ENCODE assay signal across 9 mouse cellular contexts in genomic region chr17:29457795-29458560, GRCm38 (mm10). TPM values are rescaled to one million over a fixed set of nuclear protein-coding genes. Genes with fewer than 3 reads are reported as not detected.
DNase-seq lines count a peak whose midpoint lies in the region; ATAC-seq lines count a peak whose summit lies in the region.
"Had no signal": no experiment of that assay in that cellular context is flagged by ENCODE, and none has a peak within 500 bp of the region (broad histone marks: within the 10 kb centered on the region; RNA-seq: fewer than 3 reads in every experiment).

No protein-coding gene starts in this region.

- H3K4me3 ChIP-seq in hindbrain, embryonic 12.5 days, result no peak overlapping the region
- no peak overlapping the region for H3K4me3 ChIP-seq in hindbrain, embryonic 14.5 days (replicated peaks; ENCODE audit: low read length)
- peak overlapping the region; percentile 50 for H3K4me3 ChIP-seq in heart, embryonic 10.5 days

- H3K27ac ChIP-seq in hindbrain, embryonic 12.5 days, result 0 out of 2 replicates have a peak overlapping the region, but pooled peaks have one; percentile 48
- H3K27ac ChIP-seq in hindbrain, embryonic 14.5 days, result no peak overlapping the region
- H3K27ac ChIP-seq in heart, embryonic 10.5 days, result peak overlapping the region; percentile 94

- H3K9ac ChIP-seq in hindbrain, embryonic 12.5 days, result 0 out of 2 replicates have a peak overlapping the region, but pooled peaks have one; percentile 23
- H3K9ac ChIP-seq in hindbrain, embryonic 14.5 days, result no peak overlapping the region

- H3K27me3 ChIP-seq in hindbrain, embryonic 12.5 days, result no peaks in the 10 kb centered on the region
- H3K27me3 ChIP-seq in hindbrain, embryonic 14.5 days (ENCODE audit: control insufficient read depth, insufficient read depth, low read length), result no peaks in the 10 kb centered on the region
- no peaks in the 10 kb centered on the region for H3K27me3 ChIP-seq in heart, embryonic 10.5 days (ENCODE audit: insufficient read depth, poor library complexity, severe bottlenecking)
- H3K27me3 ChIP-seq: CH12.LX had no signal

- no peaks in the 10 kb centered on the region for H3K9me3 ChIP-seq in hindbrain, embryonic 12.5 days (replicated peaks)
- no peaks in the 10 kb centered on the region for H3K9me3 ChIP-seq in hindbrain, embryonic 14.5 days (ENCODE audit: control insufficient read depth, low read length)
- no peaks in the 10 kb centered on the region for H3K9me3 ChIP-seq in heart, embryonic 10.5 days

- H3K4me1 ChIP-seq in hindbrain, embryonic 12.5 days, result peaks cover 30% of the 10 kb centered on the region
- H3K4me1 ChIP-seq in hindbrain, embryonic 14.5 days (replicated peaks; ENCODE audit: control insufficient read depth, insufficient read depth, low read length), result peaks cover 16% of the 10 kb centered on the region
- H3K4me1 ChIP-seq in heart, embryonic 10.5 days, result peaks cover 65% of the 10 kb centered on the region

- H3K36me3 ChIP-seq in hindbrain, embryonic 12.5 days, result no peaks in the 10 kb centered on the region
- H3K36me3 ChIP-seq in hindbrain, embryonic 14.5 days (replicated peaks; ENCODE audit: control insufficient read depth, insufficient read depth), result no peaks in the 10 kb centered on the region
- H3K36me3 ChIP-seq in heart, embryonic 10.5 days, result no peaks in the 10 kb centered on the region

- DNase-seq in hindbrain, embryonic 14.5 days (ENCODE audit: low spot score), result no peak
- DNase-seq in embryo, embryonic 10.5 days (ENCODE audit: low spot score), result peak; percentile 64
- DNase-seq in heart, embryonic 10.5 days (ENCODE audit: low spot score), result peak; percentile 91
- peak; percentile 32 for DNase-seq in lung, postnatal 10 days
- no peak for DNase-seq in urinary bladder, postnatal 14 days (ENCODE audit: low spot score)
- no peak for DNase-seq in urinary bladder, postnatal 10 days (ENCODE audit: low spot score)
- DNase-seq in right cerebral cortex, postnatal 25 days, result no peak

- ATAC-seq in hindbrain, embryonic 12.5 days (ENCODE audit: low FRiP score), result no peak
- ATAC-seq in hindbrain, embryonic 14.5 days (ENCODE audit: low FRiP score), result no peak

- 18% methylated on average over 11 of the region's 11 CpGs for WGBS in hindbrain, embryonic 12.5 days
- 27% methylated on average over 11 of the region's 11 CpGs for WGBS in hindbrain, embryonic 14.5 days
- 22% methylated on average over 11 of the region's 11 CpGs for WGBS in heart, embryonic 10.5 days

- no peak overlapping the region; the same call in 1 of the 2 replicates for H3K4me2 ChIP-seq in hindbrain, embryonic 12.5 days (replicated peaks)
- H3K4me2 ChIP-seq in hindbrain, embryonic 14.5 days (replicated peaks), result no peak overlapping the region

RNA-seq across cellular contexts. Expression of gene Pim1, which starts 32.6 kb away (rescaled TPM):
- polyA plus RNA-seq in hindbrain, embryonic 12.5 days (2016; fragmentation: Nextera tagmentation; extraction: Ambion mirVana), result 17.8 and 19.2 TPM in 2 replicates
- polyA plus RNA-seq in hindbrain, embryonic 14.5 days (2014; fragmentation: Nextera tagmentation; extraction: Ambion mirVana), result 6.4 and 7.8 TPM in 2 replicates
- polyA plus RNA-seq in heart, embryonic 10.5 days (2016; fragmentation: Nextera tagmentation; extraction: Ambion mirVana), result 28.7 and 31.4 TPM in 2 replicates

Comparison
In these comparisons a context has a peak if more than half of its experiments do, and no peak if none do; other contexts are left out.
1. DNase-seq: peak in embryo, embryonic 10.5 days (single experiment), heart, embryonic 10.5 days (single experiment) and lung, postnatal 10 days (single experiment); none in hindbrain, embryonic 14.5 days (single experiment), urinary bladder, postnatal 14 days (single experiment), urinary bladder, postnatal 10 days (single experiment) and right cerebral cortex, postnatal 25 days (single experiment).